Mouse (Mus musculus) right cerebral cortex, postnatal 4 days (tissue): ENCODE results near the gene Spop.

Source experiments
- DNase-seq: peaks from one replicate; pipeline ENCODE4 v3.0.0-alpha.2; 2022

Gene Spop

GRCm38 (mm10) chr11:95413641-95414535 lies at the start of gene Spop:
Gene Spop (plus strand): TSS chr11:95414080.
- DNase-seq = peak; percentile 80

GRCm38 (mm10) chr11:95364388-95364787 lies 49.5 kb upstream of the Spop start:
- no peak for DNase-seq

GRCm38 (mm10) chr11:95365596-95365995 lies 48.3 kb upstream of the Spop start:
- peak; percentile 52 for DNase-seq

GRCm38 (mm10) chr11:95366280-95366897 lies 47.5 kb upstream of the Spop start:
- DNase-seq = no peak

GRCm38 (mm10) chr11:95367011-95367735 lies 46.7 kb upstream of the Spop start:
- DNase-seq = no peak

GRCm38 (mm10) chr11:95368231-95368823 lies 45.6 kb upstream of the Spop start:
- DNase-seq = no peak

GRCm38 (mm10) chr11:95368871-95369270 lies 45.0 kb upstream of the Spop start:
- DNase-seq = no peak

GRCm38 (mm10) chr11:95369964-95370890 lies 43.7 kb upstream of the Spop start:
- DNase-seq = no peak

- no peak for DNase-seq
Measured at GRCm38 (mm10) chr11:95371182-95371581, 42.7 kb upstream of the Spop start.

- no peak for DNase-seq
Measured at GRCm38 (mm10) chr11:95378926-95379325, 35.0 kb upstream of the Spop start.

GRCm38 (mm10) chr11:95379552-95379951 lies 34.3 kb upstream of the Spop start:
- no peak for DNase-seq

GRCm38 (mm10) chr11:95380711-95381110 lies 33.2 kb upstream of the Spop start:
- DNase-seq = no peak

- DNase-seq = no peak
Measured at GRCm38 (mm10) chr11:95381146-95381545, 32.7 kb upstream of the Spop start.

- no peak for DNase-seq
Measured at GRCm38 (mm10) chr11:95383331-95383986, 30.4 kb upstream of the Spop start.

GRCm38 (mm10) chr11:95384004-95384318 lies 29.9 kb upstream of the Spop start:
- no peak for DNase-seq

GRCm38 (mm10) chr11:95384319-95384972 lies 29.4 kb upstream of the Spop start, which contains the start of gene Slc35b1:
Gene Slc35b1 (plus strand): TSS chr11:95384692.
- DNase-seq = peak; percentile 93

- DNase-seq = no peak
Measured at GRCm38 (mm10) chr11:95384973-95385320, 28.9 kb upstream of the Spop start.

GRCm38 (mm10) chr11:95387354-95387753 lies 26.5 kb upstream of the Spop start:
- DNase-seq = no peak

GRCm38 (mm10) chr11:95389006-95389405 lies 24.9 kb upstream of the Spop start:
- DNase-seq = no peak

- no peak for DNase-seq
Measured at GRCm38 (mm10) chr11:95390420-95390819, 23.5 kb upstream of the Spop start.

GRCm38 (mm10) chr11:95391201-95391600 lies 22.7 kb upstream of the Spop start:
- DNase-seq = no peak
